Mouse (Mus musculus) olfactory bulb, adult 2 months (tissue): ENCODE results near the gene Pou3f1. TPM values are rescaled to one million over a fixed set of nuclear protein-coding genes. Genes with fewer than 3 reads are reported as not detected.
A peak's percentile ranks its signal among the peaks of the same experiment; 100 is the strongest.
"Not testable (repeated sequence)": the region's sequence is repeated elsewhere in the genome, so short reads cannot be mapped to it uniquely, and the experiment has no call there.

ENCODE experiments used
- H3K27ac ChIP-seq: fragments of 200-500 bp; 2 replicates; pipeline ENCODE4 v1.5.1; 2012; ENCODE audit warnings: low read depth, low read length; ENCODE audit not compliant: insufficient read depth
- H3K4me1 ChIP-seq: fragments of 200-500 bp; 2 replicates; pipeline ENCODE4 v1.6.1; 2012; ENCODE audit warnings: low read length; ENCODE audit not compliant: control insufficient read depth, insufficient read depth
- H3K4me3 ChIP-seq: fragments of 200-500 bp; 2 replicates; pipeline ENCODE4 v1.5.1; 2012; ENCODE audit warnings: mild to moderate bottlenecking, low read depth, low read length, moderate library complexity; ENCODE audit not compliant: insufficient read depth
- CTCF ChIP-seq: fragments of 200-500 bp; IDR thresholded peaks from 2 replicates; pipeline ENCODE4 v1.5.1; 2012; ENCODE audit warnings: low read depth, mild to moderate bottlenecking, low read length, moderate library complexity; ENCODE audit not compliant: insufficient read depth
- POLR2A ChIP-seq: fragments of 200-500 bp; IDR thresholded peaks from 2 replicates; pipeline ENCODE4 v1.6.1; 2012; ENCODE audit warnings: mild to moderate bottlenecking, low read depth, low read length, moderate library complexity; ENCODE audit not compliant: insufficient read depth
- WGBS: fragments of 180-500 bp; shearing (Covaris S2); methylation state at CpG from one replicate; pipeline ENCODE4 v1.1.7; 2018; 5-methylcytosine and 5-hydroxymethylcytosine counted together
- polyA plus RNA-seq: library from polyadenylated mRNA; stranded (reverse); fragments of >200 nt; gene quantifications from 2 replicates; pipeline ENCODE4 v1.2.4, GENCODE M21; 2012; ENCODE audit warnings: low replicate concordance; ENCODE audit not compliant: missing spikeins, insufficient read depth, insufficient read length

The Pou3f1 gene
- polyA plus RNA-seq, 1 experiment = not detected

GRCm38 (mm10) chr4:124704797-124705474 lies 48.3 kb downstream of the Pou3f1 start:
- H3K4me3 ChIP-seq = no peak overlapping the region
- H3K27ac ChIP-seq = no peak overlapping the region
- TF ChIP-seq CTCF (no peak), POLR2A (no peak)
- WGBS = 49% methylated on average over 11 of the region's 11 CpGs
- peaks cover 50% of the 10 kb centered on the region for H3K4me1 ChIP-seq

GRCm38 (mm10) chr4:124705661-124706269 lies 49.2 kb downstream of the Pou3f1 start:
- H3K27ac ChIP-seq = no peak overlapping the region
- WGBS = 87% methylated on average over 23 of the region's 23 CpGs

GRCm38 (mm10) chr4:124707381-124708199 lies 51.0 kb downstream of the Pou3f1 start:
- WGBS = 92% methylated on average over 25 of the region's 25 CpGs

More at GRCm38 (mm10) chr4:124705661-124706269, 49.2 kb downstream of the Pou3f1 start:
- peaks cover 46% of the 10 kb centered on the region for H3K4me1 ChIP-seq
- no peak for TF ChIP-seq CTCF
- no peak for TF ChIP-seq POLR2A
- no peak overlapping the region for H3K4me3 ChIP-seq

DNA sequence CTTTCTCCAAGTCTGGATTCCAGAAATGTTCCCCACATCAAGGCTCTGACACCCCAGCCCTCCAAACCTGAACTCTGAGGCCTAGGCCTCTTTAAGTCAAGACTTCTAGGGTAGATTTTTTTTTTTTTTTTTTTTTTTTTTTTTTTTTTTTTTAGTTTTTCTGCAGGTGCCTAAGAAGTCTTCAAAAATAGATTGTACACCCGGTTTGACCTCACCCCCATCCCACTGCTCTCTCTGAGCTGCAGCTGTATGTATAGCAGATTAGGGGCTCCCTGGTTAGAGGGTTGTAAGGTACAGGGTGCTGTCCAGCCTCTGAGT lies 51.6 kb downstream of the Pou3f1 start:
- peak overlapping the region; percentile 53; the same call in 1 of the 2 replicates for H3K4me3 ChIP-seq
- H3K4me1 ChIP-seq = peaks cover 37% of the 10 kb centered on the region
- not testable (repeated sequence) for H3K27ac ChIP-seq
- 19% methylated on average over 1 of the region's 1 CpGs for WGBS

More at GRCm38 (mm10) chr4:124707381-124708199, 51.0 kb downstream of the Pou3f1 start:
- H3K4me1 ChIP-seq = peaks cover 37% of the 10 kb centered on the region
- not testable (repeated sequence) for H3K27ac ChIP-seq, H3K4me3 ChIP-seq

- H3K4me3 ChIP-seq = peak overlapping the region; percentile 53
- no peak for TF ChIP-seq CTCF
- TF ChIP-seq POLR2A = no peak
- H3K27ac ChIP-seq = peak overlapping the region; percentile 76
- H3K4me1 ChIP-seq = peaks cover 31% of the 10 kb centered on the region
- WGBS = 4% methylated on average over 41 of the region's 41 CpGs
Observed at GRCm38 (mm10) chr4:124708518-124709477, 52.2 kb downstream of the Pou3f1 start.

DNA sequence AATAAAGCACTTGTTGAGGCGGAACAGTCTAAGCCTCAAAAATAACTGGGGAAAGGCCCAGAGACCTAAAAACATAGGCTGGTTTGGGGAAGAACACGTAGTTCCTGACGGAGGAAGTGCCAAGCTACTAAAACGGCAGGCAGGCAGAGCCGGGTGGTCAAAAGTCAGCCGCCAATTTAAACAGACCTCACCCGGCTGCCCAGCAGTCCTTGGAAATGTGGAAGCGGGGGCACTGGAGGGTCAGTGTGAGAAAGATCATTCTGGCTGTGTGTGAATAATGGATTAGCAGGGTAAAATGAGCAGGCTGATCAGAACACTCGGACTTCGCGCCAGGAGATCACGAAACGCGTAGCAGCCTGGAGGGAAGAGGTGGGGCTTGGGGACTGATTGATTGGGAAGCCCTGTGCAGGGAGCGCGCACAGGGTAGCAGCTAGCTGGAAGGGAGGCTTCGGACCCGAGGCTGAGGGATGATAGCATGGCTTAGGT lies 53.4 kb downstream of the Pou3f1 start:
- 12% methylated on average over 18 of the region's 18 CpGs for WGBS
- no peak overlapping the region for H3K27ac ChIP-seq
- H3K4me3 ChIP-seq = no peak overlapping the region
- peaks cover 23% of the 10 kb centered on the region for H3K4me1 ChIP-seq
- no peak for TF ChIP-seq POLR2A
- no peak for TF ChIP-seq CTCF

Other genes starting within 250 kb of the Pou3f1 start
- not detected in 2 replicates for gene 3100002H09Rik, start 46.0 kb upstream of the Pou3f1 start, polyA plus RNA-seq
- gene Utp11, start 36.8 kb downstream of the Pou3f1 start, polyA plus RNA-seq = not detected in 2 replicates
- gene Fhl3, start 43.9 kb downstream of the Pou3f1 start, polyA plus RNA-seq = not detected in 2 replicates
- gene Sf3a3, start 58.0 kb downstream of the Pou3f1 start, polyA plus RNA-seq = not detected in 2 replicates
- gene Inpp5b, start 85.0 kb downstream of the Pou3f1 start, polyA plus RNA-seq = not detected in 2 replicates
- not detected in 2 replicates for gene Mtf1, start 145.3 kb downstream of the Pou3f1 start, polyA plus RNA-seq
- not detected in 2 replicates for gene Yrdc, start 193.9 kb downstream of the Pou3f1 start, polyA plus RNA-seq
- not detected in 2 replicates for gene 1110065P20Rik, start 194.4 kb downstream of the Pou3f1 start, polyA plus RNA-seq
- gene Maneal, start 205.4 kb downstream of the Pou3f1 start, polyA plus RNA-seq = not detected in 2 replicates
- gene Epha10, start 224.1 kb downstream of the Pou3f1 start, polyA plus RNA-seq = not detected in 2 replicates